Mouse (Mus musculus): ENCODE measurements around the gene Tekt2.
A peak's percentile ranks its signal among the peaks of the same experiment; 100 is the strongest.

Tekt2 gene

DNA sequence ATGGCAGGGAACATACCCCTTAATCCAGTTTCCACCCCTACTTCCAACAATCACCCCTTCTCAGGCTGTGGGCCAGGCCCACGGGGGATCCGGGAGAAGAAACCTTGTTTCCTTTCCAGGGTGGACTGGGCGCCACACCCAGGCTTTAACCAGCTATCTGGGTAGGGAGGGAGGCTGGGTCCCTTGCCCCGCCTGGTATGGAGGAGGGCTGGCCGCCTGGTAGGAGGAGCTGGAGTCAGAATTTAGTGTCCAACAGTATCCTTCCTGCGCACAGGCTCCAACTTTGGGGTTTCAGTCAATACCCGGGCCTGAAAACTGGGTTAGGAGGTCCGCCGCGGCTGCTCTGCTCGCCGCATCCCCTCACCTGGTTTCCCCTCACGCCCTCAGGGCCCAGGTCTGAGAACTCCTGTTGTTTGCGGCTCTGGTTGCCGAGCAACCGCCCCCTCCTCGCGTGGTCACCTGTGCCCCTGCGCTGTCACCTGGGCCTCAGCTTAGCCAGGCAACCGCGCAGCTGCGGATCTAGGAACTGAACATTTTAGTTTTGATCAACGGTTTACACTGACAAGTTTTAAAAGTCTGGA lies at the start of gene Tekt2:
Gene Tekt2 (minus strand): TSS at position 408 of the 581 bp plus-strand sequence.
- no peak for DNase-seq (ENCODE audit: low spot score in 2 of 2)

DNA sequence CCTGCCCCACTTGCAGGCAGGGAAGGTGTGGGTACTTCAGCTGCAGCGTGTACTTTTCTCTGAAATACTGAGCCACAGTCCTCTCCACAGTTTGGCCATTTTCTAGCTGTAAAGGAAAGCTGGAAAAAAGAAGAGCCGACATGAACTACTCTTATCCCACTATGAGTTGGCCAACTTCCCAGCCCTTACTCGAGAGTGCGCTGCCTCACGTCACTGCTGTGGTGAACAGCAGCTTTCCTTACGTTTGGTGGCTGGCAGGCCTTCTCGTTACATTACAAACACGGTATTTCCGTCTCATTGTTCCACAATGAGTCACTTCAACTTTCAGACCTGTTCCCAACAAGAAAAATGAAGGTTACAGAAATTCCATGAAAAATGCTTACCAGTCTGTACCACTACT lies 46.0 kb upstream of the Tekt2 start:
- no peak for DNase-seq (ENCODE audit: low spot score in 2 of 2)

GRCm38 (mm10) chr4:126360069-126360468 lies 34.6 kb upstream of the Tekt2 start:
- DNase-seq (ENCODE audit: low spot score in 2 of 2), result no peak

DNA sequence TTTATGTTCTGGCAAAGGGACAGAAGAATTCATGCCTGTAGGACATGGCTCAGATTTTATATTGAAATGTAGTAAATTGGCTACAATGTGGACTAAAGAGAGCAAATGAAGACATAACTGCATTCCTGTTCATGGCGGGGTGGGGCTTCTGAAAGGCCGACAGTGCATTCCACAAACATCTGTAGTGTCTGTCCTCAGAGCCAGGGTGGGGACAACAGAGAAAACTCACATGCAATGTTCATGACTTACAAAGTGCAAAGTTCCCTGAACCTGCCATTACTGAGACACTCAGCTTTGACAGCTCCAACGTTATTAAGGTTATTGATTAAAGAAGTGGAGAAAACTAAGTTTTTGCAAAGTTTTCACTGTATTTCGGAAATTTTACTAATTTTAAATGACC lies 18.0 kb upstream of the Tekt2 start:
- DNase-seq (ENCODE audit: low spot score in 2 of 2), result no peak

DNA sequence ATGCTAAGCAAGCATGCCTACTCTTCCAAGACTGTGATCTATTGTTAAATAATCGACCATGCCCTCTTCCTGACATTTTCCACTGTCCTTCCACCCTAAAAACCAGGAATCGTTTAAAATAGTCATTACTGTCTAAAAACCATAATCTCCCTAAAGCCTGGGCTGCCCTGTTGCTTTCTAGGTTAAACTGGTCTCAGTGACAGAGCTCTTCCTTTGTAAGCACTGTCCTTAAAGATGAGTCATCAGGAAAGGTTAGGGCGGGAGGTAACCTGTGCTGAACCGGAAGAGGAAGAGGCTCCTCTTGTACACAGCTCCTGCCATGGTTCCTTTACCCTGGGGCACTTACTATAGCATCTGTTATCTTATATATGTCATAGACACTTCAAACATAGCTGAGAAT lies 14.0 kb upstream of the Tekt2 start:
- no peak for DNase-seq (ENCODE audit: low spot score in 2 of 2)

DNA sequence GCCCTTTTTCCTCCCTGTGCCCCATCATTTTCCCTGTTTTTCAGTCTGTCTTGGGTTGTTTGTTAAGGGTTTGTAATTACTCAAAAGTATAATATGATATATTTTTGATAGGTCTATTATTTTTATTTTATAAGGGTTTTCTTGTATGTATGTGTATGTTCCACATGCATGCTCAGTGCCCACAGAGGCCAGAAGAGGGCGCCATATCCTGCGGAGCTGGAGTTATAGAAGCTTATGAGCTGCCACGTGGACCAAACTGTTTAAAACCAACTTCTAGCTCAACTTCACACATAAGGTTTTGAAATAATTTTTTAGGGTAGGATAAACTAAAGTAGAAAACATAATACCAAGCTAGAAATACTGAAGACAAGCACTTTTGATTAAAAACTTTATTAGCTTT lies 6.9 kb upstream of the Tekt2 start:
- no peak for DNase-seq (ENCODE audit: low spot score in 2 of 2)

GRCm38 (mm10) chr4:126331751-126332150 lies 6.3 kb upstream of the Tekt2 start:
- DNase-seq (ENCODE audit: low spot score in 2 of 2), result no peak

DNA sequence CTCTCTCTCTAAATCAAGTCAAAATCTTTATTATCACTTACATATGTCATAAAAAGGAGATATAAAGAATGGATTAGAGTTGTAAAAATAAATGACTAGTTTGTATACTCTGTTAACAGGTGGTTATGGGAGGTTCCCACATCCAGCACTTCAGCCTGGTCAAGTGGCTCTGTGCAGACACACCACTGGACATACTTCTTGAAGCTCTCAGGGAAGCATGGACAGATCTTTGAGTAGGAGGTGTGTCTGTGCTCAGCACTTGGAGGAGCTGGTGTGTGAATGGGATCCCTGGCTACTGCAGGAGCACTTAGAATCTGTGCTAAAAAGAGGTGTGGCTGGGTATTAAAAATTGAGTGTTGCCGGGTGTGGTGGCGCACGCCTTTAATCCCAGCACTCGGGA lies 4.8 kb upstream of the Tekt2 start:
- no peak for DNase-seq (ENCODE audit: low spot score in 2 of 2)

DNA sequence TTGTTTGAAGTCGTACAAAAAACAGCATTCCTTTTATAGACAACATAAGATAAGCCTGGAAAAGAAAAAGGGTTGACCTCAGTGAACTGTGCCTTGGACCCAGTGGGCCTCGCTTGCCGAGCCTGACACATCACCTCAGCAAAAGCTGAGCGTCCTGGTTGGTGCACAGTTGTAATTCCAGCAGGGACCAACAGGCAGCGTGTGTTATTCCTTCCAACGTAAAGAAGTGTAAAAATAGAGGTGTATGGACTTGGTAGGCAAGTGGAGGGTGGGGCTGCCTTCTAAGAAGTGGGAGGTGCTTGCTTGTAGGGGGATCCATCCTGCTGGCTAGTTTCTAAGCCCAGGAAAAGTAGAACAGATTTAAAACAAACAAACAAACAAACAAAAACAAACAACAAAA lies 548 bp upstream of the Tekt2 start:
- no peak for DNase-seq (ENCODE audit: low spot score in 2 of 2)

GRCm38 (mm10) chr4:126324861-126325260 lies 627 bp downstream of the Tekt2 start:
- DNase-seq (ENCODE audit: low spot score in 2 of 2), result no peak

DNA sequence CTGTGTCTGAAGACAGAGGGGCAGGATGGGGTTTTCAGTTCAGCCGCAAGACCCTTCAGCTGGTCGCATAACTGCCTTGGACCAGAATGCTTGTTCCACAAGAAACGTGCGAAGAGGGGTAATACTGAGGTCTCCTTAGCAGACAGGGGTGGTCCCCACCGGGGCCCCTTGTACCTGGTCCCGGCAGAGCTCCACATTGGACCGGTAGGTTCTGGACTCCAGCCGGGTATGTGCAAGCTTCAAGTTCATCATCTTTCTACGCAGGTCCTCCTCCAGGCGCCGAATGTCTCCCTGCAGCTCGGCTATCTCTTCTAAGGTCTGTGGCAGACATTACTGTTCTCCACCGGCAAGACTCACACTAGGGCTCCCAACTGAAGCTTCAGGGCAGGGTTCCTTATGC lies 2.8 kb downstream of the Tekt2 start:
- no peak for DNase-seq (ENCODE audit: low spot score in 2 of 2)

DNA sequence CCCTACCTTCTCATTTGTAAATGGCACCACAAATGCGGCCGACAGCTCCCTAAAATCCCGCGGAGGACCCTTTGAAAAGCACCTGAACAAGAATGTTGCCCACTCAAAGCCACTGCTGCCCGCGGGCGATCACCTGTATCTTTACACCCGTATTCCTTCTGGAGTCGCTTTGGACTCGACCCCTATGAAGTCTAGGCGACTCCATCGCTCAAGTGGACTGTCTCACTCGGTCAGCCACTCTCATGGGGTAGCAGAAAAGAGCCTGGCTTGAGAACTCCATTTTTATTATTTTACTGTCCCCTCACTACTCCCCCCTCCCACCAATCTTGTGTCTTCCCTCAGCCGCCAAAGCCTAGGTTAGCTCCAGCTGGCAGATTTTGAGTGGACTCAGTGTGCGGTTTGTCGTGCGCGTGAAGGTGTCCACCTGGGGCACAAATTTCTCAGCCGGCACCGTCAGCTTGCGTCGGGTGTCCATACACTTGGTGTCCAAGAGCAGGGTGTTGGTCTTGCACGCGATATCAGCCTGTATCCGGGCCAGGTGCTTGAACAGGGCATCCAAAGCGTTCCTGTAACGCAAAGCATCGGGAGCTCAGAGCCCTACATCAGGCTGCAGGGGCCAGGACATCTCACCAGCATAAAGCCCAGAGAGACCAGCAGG lies 3.5 kb downstream of the Tekt2 start:
- DNase-seq (ENCODE audit: low spot score in 2 of 2), result no peak

- peak; percentile 97 to 98 for DNase-seq (ENCODE audit: low spot score in 2 of 2)
Measured at GRCm38 (mm10) chr4:126321111-126321853, 4.2 kb downstream of the Tekt2 start, which contains the start of gene Adprhl2. Adprhl2 (minus strand) TSS chr4:126321703.

- DNase-seq (ENCODE audit: low spot score in 2 of 2), result no peak
Measured at GRCm38 (mm10) chr4:126319806-126320205, 5.7 kb downstream of the Tekt2 start.

GRCm38 (mm10) chr4:126316443-126317040 lies 8.9 kb downstream of the Tekt2 start:
- no peak for DNase-seq (ENCODE audit: low spot score in 2 of 2)

GRCm38 (mm10) chr4:126315931-126316330 lies 9.6 kb downstream of the Tekt2 start:
- DNase-seq (ENCODE audit: low spot score in 2 of 2), result no peak

DNA sequence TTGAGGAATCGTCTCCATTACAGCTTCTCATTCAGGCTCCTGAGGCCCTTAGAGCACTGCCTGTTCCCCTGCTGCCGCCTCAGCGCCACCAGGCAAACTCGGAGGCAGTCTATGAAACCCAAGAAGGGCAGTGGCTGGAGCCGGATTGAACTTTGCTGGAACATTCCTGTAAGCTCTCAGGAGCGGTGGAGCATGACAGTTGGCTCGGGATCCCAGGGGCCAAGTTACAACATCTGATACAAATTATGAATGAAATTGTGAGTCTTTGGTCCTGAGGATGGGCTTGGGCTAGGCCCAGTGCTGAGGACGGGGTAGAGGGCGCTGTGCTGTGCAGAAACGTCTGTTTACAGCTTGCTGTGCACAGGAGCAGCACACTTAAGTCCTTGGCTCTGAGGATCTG lies 11.1 kb downstream of the Tekt2 start:
- DNase-seq (ENCODE audit: low spot score in 2 of 2), result no peak

GRCm38 (mm10) chr4:126313202-126313601 lies 12.3 kb downstream of the Tekt2 start:
- DNase-seq (ENCODE audit: low spot score in 2 of 2), result no peak

GRCm38 (mm10) chr4:126311566-126312200 lies 13.8 kb downstream of the Tekt2 start:
- no peak for DNase-seq (ENCODE audit: low spot score in 2 of 2)

GRCm38 (mm10) chr4:126310344-126310743 lies 15.1 kb downstream of the Tekt2 start:
- no peak for DNase-seq (ENCODE audit: low spot score in 2 of 2)

- DNase-seq (ENCODE audit: low spot score in 2 of 2), result peak; percentile 75 to 83
Measured at GRCm38 (mm10) chr4:126309922-126310309, 15.6 kb downstream of the Tekt2 start.

Data from natural killer cell, adult 2 months (primary cell).